Mouse (Mus musculus) thymus, adult 2 months (tissue): ENCODE data around the gene Apex1. TPM values are rescaled to one million over a fixed set of nuclear protein-coding genes. Genes with fewer than 3 reads are reported as not detected.
A peak's percentile ranks its signal among the peaks of the same experiment; 100 is the strongest.
"Not testable (repeated sequence)": the region's sequence is repeated elsewhere in the genome, so short reads cannot be mapped to it uniquely, and the experiment has no call there.

Experiments used
- DNase-seq: peaks from one replicate; pipeline ENCODE4 v3.0.0; 2021
- H3K27ac ChIP-seq: fragments of 200-500 bp; 2 replicates; pipeline ENCODE4 v1.5.1; 2012; ENCODE audit warnings: low read length, control low read depth; ENCODE audit not compliant: control insufficient read depth, insufficient read depth
- H3K27me3 ChIP-seq: fragments of 200-500 bp; 2 replicates; pipeline ENCODE4 v1.6.1; 2012; ENCODE audit warnings: mild to moderate bottlenecking, low read length, moderate library complexity, mixed read lengths; ENCODE audit not compliant: control insufficient read depth, insufficient read depth
- H3K36me3 ChIP-seq: fragments of 200-500 bp; 2 replicates; pipeline ENCODE4 v1.6.1; 2012; ENCODE audit warnings: mild to moderate bottlenecking, low read length, moderate library complexity; ENCODE audit not compliant: control insufficient read depth, insufficient read depth
- H3K4me1 ChIP-seq: fragments of 200-500 bp; replicated peaks from 2 replicates; pipeline ENCODE4 v1.6.1; 2012; ENCODE audit warnings: low read length; ENCODE audit not compliant: control insufficient read depth, insufficient read depth
- H3K4me3 ChIP-seq: fragments of 200-500 bp; 2 replicates; pipeline ENCODE4 v1.5.1; 2012; ENCODE audit warnings: mild to moderate bottlenecking, low read length, control low read depth, moderate library complexity; ENCODE audit not compliant: control insufficient read depth, insufficient read depth
- CTCF ChIP-seq: fragments of 200-500 bp; IDR thresholded peaks from 2 replicates; pipeline ENCODE4 v1.5.1; 2012; ENCODE audit warnings: mild to moderate bottlenecking, control low read depth, low read length, moderate library complexity, borderline replicate concordance; ENCODE audit not compliant: control insufficient read depth, poor library complexity, insufficient read depth; ENCODE audit errors: extremely low read depth
- POLR2A ChIP-seq: fragments of 200-500 bp; IDR thresholded peaks from 2 replicates; pipeline ENCODE4 v1.6.1; 2012; ENCODE audit warnings: mild to moderate bottlenecking, low read length, control low read depth, moderate library complexity; ENCODE audit not compliant: control insufficient read depth, poor library complexity, insufficient read depth; ENCODE audit errors: extremely low read depth
- WGBS: fragments of 180-500 bp; shearing (Covaris S2); methylation state at CpG from one replicate; pipeline ENCODE4 v1.1.7; 2018; 5-methylcytosine and 5-hydroxymethylcytosine counted together
- polyA plus RNA-seq: library from polyadenylated mRNA; depleted of rRNA; stranded (reverse); fragments of >200 nt; gene quantifications from 2 replicates; pipeline ENCODE4 v1.2.3, GENCODE M21; 2012

Apex1 gene
- polyA plus RNA-seq, 1 experiment: 54.1 TPM

GRCm38 (mm10) chr14:50903973-50904827 is 20.6 kb upstream of the Apex1 start:
- no peaks in the 10 kb centered on the region for H3K4me1 ChIP-seq
- WGBS: 44% methylated on average over 26 of the region's 26 CpGs
- H3K36me3 ChIP-seq: no peaks in the 10 kb centered on the region
- no peaks in the 10 kb centered on the region for H3K27me3 ChIP-seq
- no peak overlapping the region for H3K4me3 ChIP-seq
- H3K27ac ChIP-seq: no peak overlapping the region
- TF ChIP-seq CTCF (no peak), POLR2A (no peak)
- no peak for DNase-seq

- DNase-seq: no peak
- Histone ChIP-seq H3K4me3 (no peak overlapping the region), H3K4me1 (no peaks in the 10 kb centered on the region), H3K27ac (no peak overlapping the region), H3K27me3 (no peaks in the 10 kb centered on the region), H3K36me3 (no peaks in the 10 kb centered on the region)
- WGBS: 97% methylated on average over 4 of the region's 4 CpGs
- TF ChIP-seq CTCF (no peak), POLR2A (no peak)
Measured at GRCm38 (mm10) chr14:50904828-50905129, 20.0 kb upstream of the Apex1 start.

GRCm38 (mm10) chr14:50905327-50905726 is 19.4 kb upstream of the Apex1 start:
- H3K36me3 ChIP-seq, H3K27me3 ChIP-seq, H3K27ac ChIP-seq, H3K4me1 ChIP-seq, H3K4me3 ChIP-seq, DNase-seq: not testable (repeated sequence)

GRCm38 (mm10) chr14:50908126-50908525 is 16.6 kb upstream of the Apex1 start:
- Histone ChIP-seq H3K27ac (no peak overlapping the region), H3K4me1 (no peaks in the 10 kb centered on the region), H3K4me3 (no peak overlapping the region), H3K36me3 (no peaks in the 10 kb centered on the region; the same call in 1 of the 2 replicates), H3K27me3 (no peaks in the 10 kb centered on the region)
- DNase-seq: no peak
- WGBS: 83% methylated on average over 4 of the region's 4 CpGs
- TF ChIP-seq POLR2A (no peak), CTCF (no peak)

- WGBS: 86% methylated on average over 3 of the region's 3 CpGs
- no peak overlapping the region for H3K27ac ChIP-seq
- no peak overlapping the region for H3K4me3 ChIP-seq
- H3K27me3 ChIP-seq: no peaks in the 10 kb centered on the region
- no peak for DNase-seq
- TF ChIP-seq POLR2A: no peak
- TF ChIP-seq CTCF: no peak
- H3K36me3 ChIP-seq: peaks cover 18% of the 10 kb centered on the region
- no peaks in the 10 kb centered on the region for H3K4me1 ChIP-seq
Measured at GRCm38 (mm10) chr14:50911356-50911755, 13.4 kb upstream of the Apex1 start.

GRCm38 (mm10) chr14:50923437-50923836 is 1.3 kb upstream of the Apex1 start:
- H3K36me3 ChIP-seq: peaks cover 10% of the 10 kb centered on the region
- not testable (repeated sequence) for H3K4me3 ChIP-seq, DNase-seq, H3K27me3 ChIP-seq, H3K27ac ChIP-seq, H3K4me1 ChIP-seq
- WGBS: 62% methylated on average over 1 of the region's 1 CpGs

- DNase-seq: no peak
- peak overlapping the region; percentile 11; the same call in 1 of the 2 replicates for H3K27ac ChIP-seq
Measured at GRCm38 (mm10) chr14:50925111-50925920, 548 bp downstream of the Apex1 start.

More at GRCm38 (mm10) chr14:50925111-50925920, 548 bp downstream of the Apex1 start:
- TF ChIP-seq POLR2A (no peak), CTCF (no peak)
- peaks cover 8% of the 10 kb centered on the region for H3K4me1 ChIP-seq
- peaks cover 10% of the 10 kb centered on the region for H3K36me3 ChIP-seq
- no peaks in the 10 kb centered on the region for H3K27me3 ChIP-seq
- peak overlapping the region; percentile 93 for H3K4me3 ChIP-seq
- WGBS: 2% methylated on average over 38 of the region's 38 CpGs
